Mouse (Mus musculus) kidney, embryonic 16.5 days (tissue): ENCODE data around the gene Gm8122. TPM values are rescaled to one million over a fixed set of nuclear protein-coding genes. Genes with fewer than 3 reads are reported as not detected.
"Not testable (repeated sequence)": the region's sequence is repeated elsewhere in the genome, so short reads cannot be mapped to it uniquely, and the experiment has no call there.

Experiments
- ATAC-seq: fragments of 200-750 bp; cut with Nextera tagmentation; 2 replicates; pipeline ENCODE4 v1.8.0; 2017; ENCODE audit warnings: moderate TSS enrichment; ENCODE audit not compliant: low FRiP score, low TSS enrichment
- H3K27ac ChIP-seq: fragments of 300-500 bp; sonication (generic); 2 replicates; pipeline ENCODE4 v1.5.1; 2014; ENCODE audit warnings: low read length
- H3K27me3 ChIP-seq: fragments of 300-500 bp; sonication (generic); 2 replicates; pipeline ENCODE4 v1.6.1; 2014; ENCODE audit warnings: low read length, control low read depth, mixed read lengths; ENCODE audit not compliant: insufficient read depth
- H3K36me3 ChIP-seq: fragments of 300-500 bp; sonication (generic); 2 replicates; pipeline ENCODE4 v1.6.1; 2014; ENCODE audit warnings: low read length, control low read depth, mixed read lengths; ENCODE audit not compliant: insufficient read depth
- H3K4me1 ChIP-seq: fragments of 300-500 bp; sonication (generic); 2 replicates; pipeline ENCODE4 v1.6.1; 2014; ENCODE audit warnings: low read length, control low read depth, mixed read lengths; ENCODE audit not compliant: insufficient read depth
- H3K4me2 ChIP-seq: fragments of 300-500 bp; sonication (generic); replicated peaks from 2 replicates; pipeline ENCODE4 v1.6.1; 2014; ENCODE audit warnings: low read depth, low read length
- H3K4me3 ChIP-seq: fragments of 300-500 bp; sonication (generic); 2 replicates; pipeline ENCODE4 v1.5.1; 2014; ENCODE audit warnings: mild to moderate bottlenecking, low read length
- H3K9ac ChIP-seq: fragments of 300-500 bp; sonication (generic); replicated peaks from 2 replicates; pipeline ENCODE4 v1.6.1; 2014; ENCODE audit warnings: low read length
- H3K9me3 ChIP-seq: fragments of 300-500 bp; sonication (generic); 2 replicates; pipeline ENCODE4 v1.6.1; 2016; ENCODE audit warnings: low read length, control low read depth
- WGBS: fragments of 180-500 bp; shearing (Covaris S2); extraction: QIAGEN DNeasy Blood & Tissue Kit; methylation state at CpG from one replicate; pipeline ENCODE4 v1.1.7; 2014; 5-methylcytosine and 5-hydroxymethylcytosine counted together
- polyA plus RNA-seq: library from polyadenylated mRNA; unstranded; fragments of >200 nt; fragmentation: Nextera tagmentation; extraction: Ambion mirVana; gene quantifications from 2 replicates; pipeline ENCODE4 v1.2.1, GENCODE M21; 2015

The Gm8122 gene
- polyA plus RNA-seq, result not detected in 2 replicates

DNA sequence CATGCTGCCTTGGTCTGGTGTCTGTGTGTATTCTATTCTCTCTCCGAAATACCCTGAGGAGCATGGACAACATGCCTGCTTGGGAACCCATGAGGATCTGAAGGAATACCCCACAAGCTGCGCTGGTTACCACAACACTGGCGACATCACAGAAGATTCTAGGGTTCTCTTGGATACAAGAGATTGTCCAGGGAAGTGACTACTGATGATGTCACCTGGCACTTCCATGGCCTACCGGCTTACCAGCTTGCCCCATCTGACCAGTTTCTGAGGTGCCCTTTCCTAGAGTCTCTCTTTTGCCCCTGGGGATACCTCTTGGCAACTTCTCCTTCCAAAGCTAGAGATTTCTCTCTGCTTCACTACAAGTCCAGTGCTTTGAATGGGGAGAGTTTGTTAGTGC is at the start of gene Gm8122:
TSS of gene Gm8122 (minus strand) at position 101 of the 400 bp plus-strand sequence.
- H3K4me3 ChIP-seq, ATAC-seq, H3K9ac ChIP-seq, H3K27me3 ChIP-seq, H3K4me2 ChIP-seq, H3K9me3 ChIP-seq, H3K4me1 ChIP-seq, H3K27ac ChIP-seq, H3K36me3 ChIP-seq: not testable (repeated sequence)
- WGBS, result 90% methylated on average over 3 of the region's 4 CpGs

DNA sequence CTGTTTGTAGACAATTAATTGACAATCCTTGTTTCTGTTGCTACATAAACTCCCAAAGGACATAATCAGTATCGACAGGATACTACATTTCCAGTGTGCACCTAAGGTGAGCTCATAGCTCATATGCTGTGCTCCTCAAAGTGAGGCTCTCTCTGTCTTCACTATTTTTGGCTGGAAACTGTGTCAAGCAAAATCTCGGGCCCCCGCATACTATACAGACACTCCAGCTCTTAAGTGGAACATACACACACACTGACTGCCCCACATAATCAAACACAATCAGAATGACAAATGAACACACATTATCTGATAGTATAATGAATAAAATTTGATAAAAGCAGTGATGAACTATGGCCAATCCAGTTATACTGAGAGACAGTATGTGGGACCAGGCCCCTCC is 43.6 kb upstream of the Gm8122 start:
- H3K9me3 ChIP-seq, H3K27me3 ChIP-seq, H3K4me1 ChIP-seq, H3K36me3 ChIP-seq, H3K4me2 ChIP-seq, ATAC-seq, H3K4me3 ChIP-seq, H3K9ac ChIP-seq, H3K27ac ChIP-seq: not testable (repeated sequence)
- WGBS, result 95% methylated on average over 3 of the region's 3 CpGs

DNA sequence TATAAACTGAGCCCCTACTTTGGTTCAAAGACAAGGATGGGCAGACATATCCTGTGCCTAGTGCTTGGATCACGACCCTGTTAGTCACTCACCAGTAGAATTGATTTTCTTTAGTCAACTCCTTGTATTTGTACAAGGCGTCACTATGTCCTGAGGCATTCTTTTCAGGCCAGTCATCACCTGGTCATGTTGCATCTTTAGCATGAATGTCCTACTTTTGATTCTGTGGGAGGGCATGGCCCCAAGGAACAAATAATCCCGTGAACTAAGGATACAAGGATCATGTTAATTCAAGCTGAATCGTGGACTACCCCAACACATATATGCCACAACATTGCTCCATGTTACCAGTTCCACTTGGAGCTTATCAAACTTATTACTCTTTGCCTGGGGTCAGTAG is 43.0 kb upstream of the Gm8122 start:
- not testable (repeated sequence) for ATAC-seq, H3K9me3 ChIP-seq, H3K27me3 ChIP-seq, H3K9ac ChIP-seq, H3K4me1 ChIP-seq, H3K4me2 ChIP-seq, H3K36me3 ChIP-seq, H3K4me3 ChIP-seq, H3K27ac ChIP-seq
- WGBS, result 78% methylated on average over 4 of the region's 4 CpGs

DNA sequence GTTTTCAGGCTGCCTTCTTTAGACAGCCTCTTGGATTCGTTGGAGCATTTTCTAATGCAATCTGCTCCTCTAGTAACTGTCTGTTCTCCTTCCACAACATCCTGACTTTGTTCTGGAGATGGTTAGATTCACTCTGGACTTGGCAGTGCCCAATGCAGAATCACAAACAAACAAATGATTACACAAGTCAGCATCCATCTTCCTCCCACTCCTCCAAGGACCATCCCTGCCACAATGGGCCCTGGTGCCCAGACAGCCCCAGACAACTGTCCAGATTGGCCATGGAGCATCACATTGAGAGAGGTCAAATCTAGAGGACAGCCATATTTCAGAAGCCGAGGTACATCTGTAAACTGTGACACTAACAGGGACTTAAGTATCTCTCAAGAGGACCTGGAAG is 42.4 kb upstream of the Gm8122 start:
- 52% methylated on average over 2 of the region's 2 CpGs for WGBS
- not testable (repeated sequence) for H3K27ac ChIP-seq, ATAC-seq, H3K9me3 ChIP-seq, H3K27me3 ChIP-seq, H3K4me1 ChIP-seq, H3K4me3 ChIP-seq, H3K36me3 ChIP-seq, H3K9ac ChIP-seq, H3K4me2 ChIP-seq

DNA sequence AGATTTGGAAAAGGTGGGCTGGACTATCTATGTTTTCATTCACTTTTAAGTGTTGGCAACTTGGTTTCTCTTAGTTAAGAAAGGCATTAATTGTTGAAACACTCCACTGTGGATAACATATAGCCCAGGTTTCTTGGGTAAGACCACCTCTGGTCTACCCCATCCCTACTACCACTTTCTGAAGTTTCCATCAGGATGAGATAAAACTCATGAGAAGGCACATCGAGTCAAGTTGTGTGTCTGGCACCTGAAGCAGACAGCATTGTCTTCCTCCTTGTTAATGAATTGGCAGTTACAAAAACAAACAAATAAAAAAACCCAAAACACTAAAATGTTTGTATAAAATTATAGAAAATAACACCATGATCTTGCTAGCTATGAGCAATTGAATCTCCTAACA is 40.6 kb upstream of the Gm8122 start:
- not testable (repeated sequence) for H3K27me3 ChIP-seq, H3K27ac ChIP-seq, H3K9ac ChIP-seq, H3K9me3 ChIP-seq, H3K4me3 ChIP-seq, H3K4me2 ChIP-seq, ATAC-seq, H3K36me3 ChIP-seq, H3K4me1 ChIP-seq
- 100% methylated on average over 1 of the region's 1 CpGs for whole genome bisulfite sequencing

DNA sequence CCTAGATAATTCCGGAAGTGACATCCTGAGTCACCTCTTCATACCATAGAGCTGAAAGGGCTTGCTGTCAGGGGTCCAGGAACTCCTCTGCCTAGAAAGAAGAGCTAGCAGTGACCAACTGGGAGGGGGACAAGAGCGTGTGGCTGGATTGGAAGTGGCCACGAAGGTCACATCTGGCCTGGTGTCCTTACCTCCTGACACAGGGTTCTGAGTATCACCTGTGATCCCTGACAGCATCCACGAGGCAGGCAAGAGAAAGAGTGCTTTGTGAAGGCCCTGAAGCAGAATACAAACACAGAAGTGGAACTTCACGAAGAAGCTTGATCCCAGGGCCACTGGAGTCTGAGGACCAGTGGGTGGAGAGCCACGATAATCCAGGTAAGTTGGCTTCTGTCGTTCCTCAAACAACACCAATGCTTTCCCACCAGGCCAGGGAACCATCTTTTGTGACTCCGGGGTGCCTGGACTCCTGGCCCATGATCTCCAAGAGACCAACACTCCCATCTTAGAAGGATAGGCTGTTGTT is 39.9 kb upstream of the Gm8122 start, which contains the start of gene Gm9732:
TSS of gene Gm9732 (plus strand) at position 51 of the 526 bp plus-strand sequence.
- WGBS, result 84% methylated on average over 8 of the region's 8 CpGs
- not testable (repeated sequence) for H3K27me3 ChIP-seq, H3K9me3 ChIP-seq, H3K36me3 ChIP-seq, H3K9ac ChIP-seq, H3K4me3 ChIP-seq, H3K4me1 ChIP-seq, H3K27ac ChIP-seq, H3K4me2 ChIP-seq, ATAC-seq

DNA sequence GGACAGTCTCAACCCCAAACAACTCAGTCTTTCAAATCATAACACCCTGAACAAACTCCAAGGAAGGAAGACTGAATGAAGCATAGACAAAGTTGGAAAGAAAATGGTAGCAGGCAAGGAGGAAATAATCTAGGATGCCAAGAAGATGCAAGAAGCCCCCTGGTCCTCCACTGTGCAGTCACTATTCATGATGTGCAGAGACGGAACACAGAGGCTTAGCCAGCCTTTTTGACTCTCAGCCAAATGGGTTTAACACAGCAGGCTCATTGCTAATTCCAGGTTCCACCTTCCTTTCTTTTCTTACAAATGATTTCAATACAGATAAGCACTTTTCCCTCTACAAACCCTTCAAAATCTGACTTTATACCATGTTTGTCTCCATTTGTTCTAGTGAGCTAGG is 38.1 kb upstream of the Gm8122 start:
- H3K4me2 ChIP-seq, H3K36me3 ChIP-seq, H3K27ac ChIP-seq, H3K9me3 ChIP-seq, ATAC-seq, H3K4me3 ChIP-seq, H3K9ac ChIP-seq, H3K4me1 ChIP-seq, H3K27me3 ChIP-seq: not testable (repeated sequence)
- 89% methylated on average over 1 of the region's 1 CpGs for WGBS

DNA sequence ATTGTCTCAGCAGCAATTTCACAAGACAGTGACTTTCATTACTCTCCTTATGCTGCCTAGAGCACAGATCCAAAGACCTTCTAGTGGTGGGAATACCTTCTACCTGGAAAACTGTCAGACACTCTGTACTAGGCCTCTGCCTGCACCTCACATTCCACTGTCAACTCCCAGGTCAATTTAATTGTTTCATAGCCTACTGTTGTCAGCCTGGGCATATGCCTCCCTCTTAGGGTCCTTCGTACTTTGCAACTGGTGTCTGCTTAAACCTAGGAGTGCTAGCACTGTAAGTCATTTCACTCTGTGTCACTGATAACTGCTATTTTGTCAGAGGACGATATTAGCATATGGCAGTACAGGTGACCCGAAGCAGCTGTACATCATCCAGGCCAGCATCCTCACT is 34.1 kb upstream of the Gm8122 start:
- not testable (repeated sequence) for ATAC-seq, H3K27me3 ChIP-seq, H3K4me1 ChIP-seq, H3K9me3 ChIP-seq, H3K27ac ChIP-seq, H3K9ac ChIP-seq, H3K4me2 ChIP-seq, H3K36me3 ChIP-seq, H3K4me3 ChIP-seq
- WGBS, result 84% methylated on average over 3 of the region's 3 CpGs

DNA sequence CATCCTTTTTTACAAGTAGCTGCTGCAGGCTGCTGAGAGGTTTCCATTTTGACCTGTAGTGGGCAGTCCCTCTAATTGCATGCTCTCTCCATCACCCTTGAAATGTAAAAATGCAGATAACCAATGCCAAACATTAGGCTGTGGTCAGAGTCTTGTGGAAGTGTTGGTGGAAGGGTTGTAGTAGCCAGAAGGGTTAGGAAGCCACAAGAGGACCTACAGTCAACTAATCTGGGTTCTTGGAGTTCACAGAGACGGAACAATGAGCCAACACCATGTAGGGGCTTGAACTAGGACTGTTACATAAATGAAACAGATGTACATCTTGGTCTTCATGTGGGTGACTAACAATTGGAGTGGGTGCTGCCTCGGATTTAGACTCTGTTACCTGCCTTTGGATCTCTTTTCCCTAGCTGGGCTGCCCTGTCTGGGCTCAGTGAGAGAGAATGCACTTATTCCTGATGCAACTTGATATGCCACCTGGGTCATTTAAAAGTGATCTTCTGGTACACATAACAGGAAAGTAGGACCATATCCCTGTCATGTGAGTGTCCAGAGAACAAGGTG is 33.5 kb upstream of the Gm8122 start:
- not testable (repeated sequence) for H3K36me3 ChIP-seq, H3K9ac ChIP-seq, H3K27me3 ChIP-seq, ATAC-seq, H3K4me3 ChIP-seq, H3K9me3 ChIP-seq, H3K27ac ChIP-seq, H3K4me2 ChIP-seq, H3K4me1 ChIP-seq
- 59% methylated on average over 2 of the region's 2 CpGs for WGBS

DNA sequence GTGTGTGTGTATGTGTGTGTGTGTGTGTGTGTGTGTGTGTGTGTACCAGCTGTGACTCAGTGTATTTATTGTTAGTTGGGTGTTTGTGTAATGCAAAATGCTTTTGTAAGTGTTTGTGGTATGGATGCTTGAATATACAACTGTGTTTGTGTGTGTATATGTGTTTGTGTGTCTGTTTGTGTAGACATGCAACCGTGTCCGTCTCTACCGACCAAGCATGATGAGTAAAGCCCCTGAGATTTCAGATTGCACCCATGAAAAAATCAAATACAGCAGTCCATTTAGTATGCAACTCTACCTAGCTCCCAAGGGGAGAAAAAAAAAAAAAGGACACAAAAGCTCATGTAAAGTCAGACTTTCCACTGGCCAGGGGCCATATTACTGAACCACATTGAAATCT is 28.3 kb upstream of the Gm8122 start:
- WGBS, result 94% methylated on average over 3 of the region's 3 CpGs
- H3K4me1 ChIP-seq, H3K27me3 ChIP-seq, H3K36me3 ChIP-seq, H3K4me3 ChIP-seq, H3K9ac ChIP-seq, H3K4me2 ChIP-seq, ATAC-seq, H3K27ac ChIP-seq, H3K9me3 ChIP-seq: not testable (repeated sequence)
